In genomic region chr6:60950415-60950814, GRCm38 (mm10) we compare ENCODE assay signal across 8 mouse cellular contexts. TPM values are rescaled to one million over a fixed set of nuclear protein-coding genes. Genes with fewer than 3 reads are reported as not detected.
DNase-seq lines count a peak whose midpoint lies in the region; ATAC-seq and TF ChIP-seq lines count a peak whose summit lies in the region.

No protein-coding gene starts in this region.

- no peaks in the 10 kb centered on the region for H3K27me3 ChIP-seq in kidney, adult 2 months (replicated peaks; ENCODE audit: control insufficient read depth, insufficient read depth, low read length)
- no peaks in the 10 kb centered on the region for H3K27me3 ChIP-seq in kidney, embryonic 16.5 days (ENCODE audit: insufficient read depth, low read length)
- H3K27me3 ChIP-seq in limb, embryonic 11.5 days (ENCODE audit: control insufficient read depth, insufficient read depth, low read length), result no peaks in the 10 kb centered on the region
- H3K27me3 ChIP-seq in intestine, embryonic 16.5 days (replicated peaks; ENCODE audit: control insufficient read depth, insufficient read depth, low read length), result no peaks in the 10 kb centered on the region

- no peak overlapping the region for H3K9ac ChIP-seq in kidney, embryonic 16.5 days (replicated peaks; ENCODE audit: low read length)
- no peak overlapping the region for H3K9ac ChIP-seq in limb, embryonic 11.5 days (ENCODE audit: low read length)
- no peak overlapping the region for H3K9ac ChIP-seq in intestine, embryonic 16.5 days (ENCODE audit: low read depth, low read length)

- H3K9me3 ChIP-seq in kidney, embryonic 16.5 days (ENCODE audit: low read length), result no peaks in the 10 kb centered on the region
- H3K9me3 ChIP-seq in limb, embryonic 11.5 days (ENCODE audit: control insufficient read depth, low read length), result no peaks in the 10 kb centered on the region
- H3K9me3 ChIP-seq in intestine, embryonic 16.5 days (ENCODE audit: control insufficient read depth, low read length), result no peaks in the 10 kb centered on the region

- H3K4me2 ChIP-seq in kidney, embryonic 16.5 days (replicated peaks; ENCODE audit: low read depth, low read length), result no peak overlapping the region
- H3K4me2 ChIP-seq in limb, embryonic 11.5 days (ENCODE audit: low read depth, severe bottlenecking), result no peak overlapping the region
- no peak overlapping the region for H3K4me2 ChIP-seq in intestine, embryonic 16.5 days (ENCODE audit: low read depth, low read length)

- WGBS in kidney, adult 2 months, result 55% methylated on average over 3 of the region's 3 CpGs
- WGBS in kidney, embryonic 16.5 days, result 54% methylated on average over 3 of the region's 3 CpGs
- WGBS in limb, embryonic 11.5 days, result 73% methylated on average over 3 of the region's 3 CpGs
- WGBS in intestine, embryonic 16.5 days, result 58% methylated on average over 3 of the region's 3 CpGs

- no peaks in the 10 kb centered on the region for H3K4me1 ChIP-seq in kidney, adult 2 months (ENCODE audit: control insufficient read depth, insufficient read depth, low read length)
- no peaks in the 10 kb centered on the region for H3K4me1 ChIP-seq in kidney, embryonic 16.5 days (ENCODE audit: insufficient read depth, low read length)
- no peaks in the 10 kb centered on the region for H3K4me1 ChIP-seq in limb, embryonic 11.5 days (ENCODE audit: control insufficient read depth, insufficient read depth, low read length)
- H3K4me1 ChIP-seq in intestine, embryonic 16.5 days (ENCODE audit: control insufficient read depth, insufficient read depth, low read length), result no peaks in the 10 kb centered on the region

- H3K27ac ChIP-seq in kidney, adult 2 months (ENCODE audit: insufficient read depth, low read depth, low read length), result no peak overlapping the region
- no peak overlapping the region for H3K27ac ChIP-seq in kidney, embryonic 16.5 days (ENCODE audit: low read length)
- no peak overlapping the region for H3K27ac ChIP-seq in limb, embryonic 11.5 days (replicated peaks; ENCODE audit: low read depth, low read length)
- H3K27ac ChIP-seq in intestine, embryonic 16.5 days (ENCODE audit: low read length), result no peak overlapping the region

- TF ChIP-seq POLR2A in kidney, adult 2 months (IDR thresholded peaks at IDR 0.05; ENCODE audit: low read depth, low read length), result no peak

- no peaks in the 10 kb centered on the region for H3K36me3 ChIP-seq in kidney, adult 2 months (ENCODE audit: control insufficient read depth, insufficient read depth, low read length)
- no peaks in the 10 kb centered on the region for H3K36me3 ChIP-seq in kidney, embryonic 16.5 days (ENCODE audit: insufficient read depth, low read length)
- no peaks in the 10 kb centered on the region for H3K36me3 ChIP-seq in limb, embryonic 11.5 days (ENCODE audit: control insufficient read depth, insufficient read depth, low read length)
- H3K36me3 ChIP-seq in intestine, embryonic 16.5 days (ENCODE audit: control insufficient read depth, insufficient read depth, low read length), result no peaks in the 10 kb centered on the region

- peak; percentile 68 for TF ChIP-seq CTCF in kidney, adult 2 months (conservative IDR thresholded peaks at IDR 0.05; ENCODE audit: insufficient read depth, insufficient read length, low read depth, low read length)

- ATAC-seq in kidney, embryonic 16.5 days (ENCODE audit: low FRiP score, low TSS enrichment), result no peak
- no peak for ATAC-seq in limb, embryonic 11.5 days (ENCODE audit: insufficient number of reproducible peaks, low FRiP score, low TSS enrichment, low read depth)
- no peak for ATAC-seq in intestine, embryonic 16.5 days

- peak; percentile 44 for DNase-seq in kidney, adult 2 months
- DNase-seq in NIH3T3 (ENCODE audit: low read depth), result peak; percentile 33
- peak; percentile 7 for DNase-seq in cerebellum, adult 11-12 months
- peak; percentile 5 to 13 for DNase-seq in frontal cortex, postnatal 10 days (ENCODE audit: low spot score in 2 of 2)
- DNase-seq in limb, embryonic 11.5 days (ENCODE audit: low spot score), result peak; percentile 47
- peak; percentile 50 to 56 for DNase-seq in right cerebral cortex, adult 2 months (ENCODE audit: low spot score in 2 of 2)

- no peak overlapping the region for H3K4me3 ChIP-seq in kidney, adult 2 months (ENCODE audit: insufficient read depth, low read depth, low read length)
- no peak overlapping the region for H3K4me3 ChIP-seq in kidney, embryonic 16.5 days (ENCODE audit: low read length)
- no peak overlapping the region for H3K4me3 ChIP-seq in limb, embryonic 11.5 days (ENCODE audit: low read depth, low read length)
- no peak overlapping the region for H3K4me3 ChIP-seq in intestine, embryonic 16.5 days (ENCODE audit: low read length)

RNA-seq across cellular contexts. Expression of gene Mmrn1, which starts 25.6 kb away (rescaled TPM):
- polyA plus RNA-seq in kidney, adult 2 months (2012; rRNA removed), result 0.89 and 0.95 TPM in 2 replicates
- 6.1 and 6.2 TPM in 2 replicates for polyA plus RNA-seq in kidney, embryonic 16.5 days (2015; fragmentation: Nextera tagmentation; extraction: Ambion mirVana)
- 6.5 and 6.8 TPM in 2 replicates for polyA plus RNA-seq in limb, embryonic 11.5 days (2014; fragmentation: Nextera tagmentation; extraction: Ambion mirVana)
- 4.3 and 4.6 TPM in 2 replicates for polyA plus RNA-seq in intestine, embryonic 16.5 days (2015; fragmentation: Nextera tagmentation; extraction: Ambion mirVana)
